Mouse (Mus musculus) bone marrow, adult 2 months (tissue): Measurements from ENCODE around the gene Kctd12. TPM values are rescaled to one million over a fixed set of nuclear protein-coding genes. Genes with fewer than 3 reads are reported as not detected.

Experiments
- H3K27ac ChIP-seq: fragments of 200-500 bp; 2 replicates; pipeline ENCODE4 v1.5.1; 2012; ENCODE audit warnings: low read depth, mild to moderate bottlenecking, control low read depth, inconsistent platforms, low read length; ENCODE audit not compliant: control insufficient read depth, poor library complexity, insufficient read depth
- H3K4me1 ChIP-seq: fragments of 200-500 bp; 2 replicates; pipeline ENCODE4 v1.6.1; 2011; ENCODE audit warnings: low read length; ENCODE audit not compliant: control insufficient read depth, insufficient read depth
- H3K4me3 ChIP-seq: fragments of 200-500 bp; replicated peaks from 2 replicates; pipeline ENCODE3; 2011; ENCODE audit warnings: mild to moderate bottlenecking, low read depth, low read length, control low read depth; ENCODE audit not compliant: control insufficient read depth
- CTCF ChIP-seq: fragments of 200-500 bp; IDR thresholded peaks from 2 replicates; pipeline ENCODE4 v1.5.1; 2011; ENCODE audit warnings: low read length, control low read depth; ENCODE audit not compliant: control insufficient read depth, insufficient read depth
- POLR2A ChIP-seq: fragments of 200-500 bp; IDR thresholded peaks from 2 replicates; pipeline ENCODE4 v1.6.1; 2011; ENCODE audit warnings: low read depth, mild to moderate bottlenecking, control low read depth, low read length, borderline replicate concordance; ENCODE audit not compliant: control insufficient read depth
- WGBS: fragments of 180-500 bp; shearing (Covaris S2); methylation state at CpG from one replicate; pipeline ENCODE4 v1.1.7; 2018; 5-methylcytosine and 5-hydroxymethylcytosine counted together
- polyA plus RNA-seq: library from polyadenylated mRNA; stranded (reverse); fragments of >200 nt; gene quantifications from 2 replicates; pipeline ENCODE4 v1.2.4, GENCODE M21; 2011; ENCODE audit warnings: low replicate concordance; ENCODE audit not compliant: missing spikeins, insufficient read depth, insufficient read length

Gene Kctd12
- polyA plus RNA-seq, 1 experiment = 17.9 TPM

DNA sequence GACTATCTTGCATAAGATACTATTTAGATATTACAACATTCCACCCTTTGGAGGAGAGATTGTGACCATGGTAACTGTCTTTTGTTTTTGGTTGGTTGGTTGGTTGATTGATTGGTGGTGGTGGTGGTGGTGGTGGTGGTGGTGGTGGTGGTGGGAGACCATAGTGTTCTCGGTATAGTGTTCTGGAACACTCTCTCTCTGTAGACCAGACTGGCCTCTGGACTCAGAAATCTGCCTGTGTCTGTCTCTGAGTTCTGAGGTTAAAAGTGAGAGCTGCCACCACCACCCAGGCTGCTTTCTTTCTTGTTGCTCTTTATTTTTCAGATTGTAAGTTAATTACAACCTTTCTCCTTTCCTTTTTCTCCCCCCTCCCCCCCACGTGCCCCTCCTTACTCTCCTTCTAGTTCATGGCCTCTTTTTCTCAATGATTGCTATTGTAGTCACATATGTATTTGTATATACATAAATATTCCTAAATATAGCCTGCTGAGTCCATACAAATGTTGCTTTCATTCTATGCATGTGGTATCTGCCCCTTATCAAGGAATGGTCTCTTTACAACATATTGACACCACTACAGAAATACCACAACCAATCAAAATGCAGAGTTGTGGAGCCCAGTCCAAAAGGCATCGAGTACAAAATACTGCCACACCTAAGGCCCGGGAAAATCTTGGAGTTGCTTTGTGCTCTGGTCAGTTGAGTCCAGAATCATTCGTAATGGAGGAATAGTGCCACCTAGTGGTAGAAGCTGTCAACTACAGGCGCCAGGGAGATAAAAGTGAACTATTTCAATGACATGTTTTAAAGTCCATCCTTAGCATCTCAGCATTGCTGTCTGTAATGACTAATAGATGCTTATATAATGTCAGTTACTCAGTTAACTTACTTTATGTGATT lies 12.5 kb upstream of the Kctd12 start:
- TF ChIP-seq CTCF = peak; percentile 45
- no peak for TF ChIP-seq POLR2A
- 17% methylated on average over 6 of the region's 6 CpGs for WGBS
- Histone ChIP-seq H3K27ac (no peak overlapping the region), H3K4me3 (no peak overlapping the region), H3K4me1 (no peaks in the 10 kb centered on the region)

DNA sequence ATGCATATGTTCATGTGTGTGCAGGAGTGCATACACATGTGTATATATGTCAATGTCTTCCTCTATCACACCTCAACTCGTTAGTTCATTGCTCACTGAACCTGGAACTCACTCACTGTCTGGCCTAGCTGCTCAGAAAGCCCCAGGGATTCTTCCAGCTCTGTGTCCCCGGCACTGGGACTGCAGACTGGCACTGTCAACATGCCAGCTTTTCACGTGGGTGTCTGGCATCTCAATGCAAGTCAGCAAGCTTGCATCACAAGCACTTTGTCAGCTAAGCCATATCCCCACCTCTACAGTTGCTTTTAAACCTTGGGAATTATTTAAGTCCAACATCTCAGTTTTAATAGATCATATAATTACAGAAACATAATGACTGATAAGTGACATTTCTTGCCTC lies 8.3 kb upstream of the Kctd12 start:
- Histone ChIP-seq H3K27ac (no peak overlapping the region), H3K4me3 (no peak overlapping the region), H3K4me1 (no peaks in the 10 kb centered on the region)
- TF ChIP-seq CTCF (no peak), POLR2A (no peak)
- WGBS = 57% methylated on average over 3 of the region's 3 CpGs

DNA sequence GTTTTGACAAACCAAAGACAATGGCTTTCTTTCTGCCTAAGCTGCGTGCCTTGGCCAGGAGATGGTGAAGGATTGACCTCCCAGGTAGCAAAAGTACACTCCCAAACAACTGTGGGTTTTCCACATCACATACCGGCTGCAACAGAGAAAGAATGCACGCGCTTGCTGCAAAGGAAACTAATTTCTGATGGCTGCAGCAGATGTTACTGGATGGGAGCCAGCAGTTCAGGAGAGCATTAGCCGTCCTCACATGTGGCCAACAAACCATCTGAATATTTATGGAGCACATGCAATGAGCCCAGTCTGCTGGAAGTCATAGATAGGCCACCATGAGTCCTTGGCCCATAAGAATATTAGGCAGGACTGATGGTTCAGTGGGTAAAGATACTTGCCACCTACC lies 7.4 kb upstream of the Kctd12 start:
- no peak overlapping the region for H3K27ac ChIP-seq
- no peaks in the 10 kb centered on the region for H3K4me1 ChIP-seq
- H3K4me3 ChIP-seq = no peak overlapping the region
- TF ChIP-seq CTCF (no peak), POLR2A (no peak)
- 80% methylated on average over 5 of the region's 5 CpGs for WGBS

DNA sequence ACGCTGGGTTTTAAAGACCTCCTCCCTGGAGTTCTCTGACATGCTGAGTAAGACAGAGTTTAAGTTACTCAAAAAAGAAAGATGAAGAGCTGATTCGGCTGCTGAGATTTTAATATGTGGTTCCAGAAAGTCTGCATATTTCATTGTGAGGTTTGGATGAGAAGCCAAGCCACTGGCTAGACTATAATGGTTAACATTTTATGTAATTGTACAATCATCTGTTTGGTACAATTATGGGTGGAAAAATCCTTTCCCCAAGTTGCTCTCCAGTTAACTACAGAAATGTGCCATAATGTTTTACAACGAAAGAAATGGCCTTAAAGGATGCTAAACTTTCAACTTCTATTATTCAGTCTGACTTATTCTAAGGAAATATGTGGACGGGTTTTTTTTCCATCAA lies 6.8 kb upstream of the Kctd12 start:
- WGBS = 75% methylated on average over 4 of the region's 4 CpGs
- TF ChIP-seq POLR2A (no peak), CTCF (no peak)
- H3K27ac ChIP-seq = no peak overlapping the region
- H3K4me3 ChIP-seq = no peak overlapping the region
- no peaks in the 10 kb centered on the region; the same call in 1 of the 2 replicates for H3K4me1 ChIP-seq

DNA sequence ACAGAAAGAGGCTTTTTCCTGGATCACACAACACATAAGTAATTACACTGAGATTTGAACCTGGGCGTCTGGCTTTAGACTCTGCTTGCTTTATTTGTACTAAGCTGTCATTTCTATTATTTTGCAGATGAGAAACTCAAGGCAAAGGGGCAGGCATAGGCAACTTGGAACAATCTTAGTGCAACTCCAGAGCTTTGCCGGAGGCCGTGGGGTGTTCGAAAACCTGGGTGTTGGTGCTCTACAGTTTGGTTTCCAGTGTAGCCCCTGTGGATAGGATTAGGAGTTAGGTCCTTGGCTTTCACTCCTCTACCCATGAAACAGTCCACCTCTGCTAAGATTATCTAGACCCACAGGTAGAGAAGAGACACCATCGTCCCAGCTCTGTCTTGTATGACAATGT lies 5.2 kb upstream of the Kctd12 start:
- WGBS = 82% methylated on average over 5 of the region's 5 CpGs
- Histone ChIP-seq H3K4me3 (no peak overlapping the region), H3K4me1 (no peaks in the 10 kb centered on the region; the same call in 1 of the 2 replicates), H3K27ac (no peak overlapping the region)
- no peak for TF ChIP-seq POLR2A
- no peak for TF ChIP-seq CTCF

DNA sequence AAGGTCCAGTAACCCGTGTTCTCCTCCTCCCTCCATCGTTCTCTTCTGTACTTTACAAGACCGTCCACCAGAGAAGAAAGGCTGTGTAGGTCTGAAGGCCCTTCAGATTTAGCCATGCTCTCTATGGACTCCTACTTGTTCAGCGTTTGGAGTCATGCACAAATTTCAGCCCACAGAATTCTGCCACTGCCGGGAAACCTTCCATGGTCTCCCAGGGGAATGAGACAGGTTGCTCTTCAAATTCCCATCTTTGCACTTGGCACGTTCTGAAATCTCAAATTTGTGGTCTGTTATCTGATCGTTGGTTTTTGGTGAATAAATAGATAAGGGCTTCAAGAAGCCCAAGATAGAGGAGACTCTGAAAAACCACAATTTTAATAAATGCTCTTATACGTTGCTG lies 1.2 kb upstream of the Kctd12 start:
- no peak for TF ChIP-seq CTCF
- TF ChIP-seq POLR2A = no peak
- Histone ChIP-seq H3K4me1 (peaks cover 1% of the 10 kb centered on the region; the same call in 1 of the 2 replicates), H3K27ac (no peak overlapping the region), H3K4me3 (no peak overlapping the region)
- 38% methylated on average over 8 of the region's 8 CpGs for WGBS

DNA sequence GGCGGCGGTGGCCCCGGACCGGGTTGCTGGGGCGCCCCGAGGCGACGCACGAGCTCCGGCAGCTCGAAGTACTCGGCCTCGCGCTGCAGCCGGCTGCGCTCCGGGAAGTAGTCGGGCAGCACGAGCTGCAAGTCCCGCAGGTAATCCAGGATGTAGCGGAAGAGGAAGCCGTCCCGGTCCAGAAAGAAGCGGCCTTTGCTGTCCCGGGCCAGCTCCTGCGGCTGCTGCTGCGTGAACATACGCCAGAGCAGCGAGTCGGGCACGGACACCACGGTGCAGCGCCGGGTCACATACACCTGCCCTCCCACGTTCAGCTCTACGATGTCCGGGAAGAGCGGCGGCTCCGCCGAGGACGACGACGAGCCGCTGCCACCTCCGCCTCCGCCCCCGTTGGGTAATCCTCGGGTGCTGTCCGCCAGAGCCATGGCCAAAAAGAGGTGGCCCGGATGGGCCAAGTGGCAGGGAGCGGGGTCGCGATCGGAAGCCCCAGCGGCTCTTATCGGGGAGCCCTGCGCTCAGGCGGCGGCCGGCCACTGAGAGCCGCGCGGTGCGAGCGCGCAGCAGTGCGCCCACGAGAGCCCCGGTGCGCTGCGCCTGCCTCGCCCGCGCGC lies 316 bp downstream of the Kctd12 start:
- peak overlapping the region; percentile 93 for H3K4me3 ChIP-seq
- H3K4me1 ChIP-seq = peaks cover 1% of the 10 kb centered on the region; the same call in 1 of the 2 replicates
- WGBS = under 1% methylated on average over 76 of the region's 76 CpGs
- TF ChIP-seq CTCF = no peak
- peak; percentile 98 for TF ChIP-seq POLR2A
- H3K27ac ChIP-seq = peak overlapping the region; percentile 99

DNA sequence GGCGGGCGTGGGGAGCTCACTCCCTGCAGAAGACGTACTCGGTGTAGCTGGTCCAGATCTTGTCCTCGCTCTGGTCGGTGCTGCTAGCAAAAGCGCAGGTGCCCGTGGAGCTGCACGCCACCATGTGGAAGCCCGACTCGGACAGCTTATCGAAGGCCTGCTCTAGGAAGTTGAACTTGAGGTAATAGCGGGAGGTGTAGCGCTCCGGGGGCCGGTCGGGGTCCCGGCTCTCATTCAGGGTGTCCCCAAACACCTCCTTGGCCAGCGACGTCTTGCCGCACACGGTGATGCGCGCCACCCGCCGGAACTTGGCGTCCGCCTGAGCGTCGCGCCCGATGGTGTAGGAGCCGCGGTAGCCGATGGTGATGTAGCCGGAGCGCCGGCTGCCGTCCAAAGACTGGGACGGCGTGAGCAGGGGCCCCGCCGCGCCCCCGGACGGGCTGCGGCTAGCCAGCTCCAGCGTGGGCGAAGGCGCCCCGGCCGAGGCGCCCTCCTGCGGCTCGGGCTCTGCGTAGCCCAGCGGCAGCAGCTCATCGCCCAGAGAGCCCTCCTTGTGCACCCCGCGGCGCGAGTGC lies 909 bp downstream of the Kctd12 start:
- peak; percentile 59; the same call in 1 of the 2 replicates for TF ChIP-seq POLR2A
- TF ChIP-seq CTCF = peak; percentile 54
- H3K27ac ChIP-seq = peak overlapping the region; percentile 99
- H3K4me3 ChIP-seq = peak overlapping the region; percentile 93
- WGBS = under 1% methylated on average over 62 of the region's 62 CpGs
- H3K4me1 ChIP-seq = peaks cover 1% of the 10 kb centered on the region; the same call in 1 of the 2 replicates

DNA sequence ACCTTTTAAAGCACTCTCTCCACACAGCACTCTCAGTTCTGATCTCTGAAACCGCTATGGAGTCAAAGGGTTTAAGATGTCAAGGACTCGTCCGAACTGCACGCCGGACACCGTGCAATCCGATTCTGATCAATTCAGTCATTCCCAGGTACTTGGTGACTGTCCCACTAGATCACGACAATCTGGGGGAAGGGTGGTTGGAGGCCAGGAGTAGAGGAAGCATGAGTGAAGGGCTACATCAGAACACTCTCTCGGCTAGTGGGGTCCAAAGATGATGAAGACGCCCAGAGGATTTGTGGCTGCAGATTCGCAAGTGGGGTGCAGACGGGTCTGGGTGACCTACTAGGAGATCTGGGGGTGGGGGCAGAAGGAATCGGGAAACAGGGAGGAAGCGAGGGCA lies 1.5 kb downstream of the Kctd12 start:
- H3K4me1 ChIP-seq = peaks cover 1% of the 10 kb centered on the region; the same call in 1 of the 2 replicates
- H3K27ac ChIP-seq = peak overlapping the region; percentile 99
- TF ChIP-seq POLR2A (no peak), CTCF (no peak)
- peak overlapping the region; percentile 93 for H3K4me3 ChIP-seq
- 4% methylated on average over 14 of the region's 14 CpGs for WGBS
